Mouse (Mus musculus): Measurements from ENCODE around the gene Tm4sf19.

DNA sequence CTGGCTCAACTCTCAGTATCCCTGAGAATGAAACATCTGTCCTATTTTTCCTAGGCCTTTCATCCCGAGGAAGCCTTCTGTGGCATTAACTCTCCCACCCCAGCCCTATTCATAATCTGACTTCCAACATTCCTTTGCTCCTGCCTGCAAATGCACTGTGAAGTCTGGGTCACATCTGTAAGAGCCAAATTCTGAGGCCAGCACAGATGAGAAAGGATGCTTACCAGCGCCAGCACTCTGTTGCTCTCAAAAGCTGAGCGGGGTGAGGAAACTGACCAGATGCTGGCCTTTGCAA lies 3.8 kb upstream of the Tm4sf19 start:
- TF ChIP-seq CTCF (IDR thresholded peaks at IDR 0.05; ENCODE audit: low read depth, low read length) (no peak), POLR2A (IDR thresholded peaks at IDR 0.05; ENCODE audit: extremely low read depth, insufficient read depth, low read length) (no peak)
